Mouse (Mus musculus) hindbrain, embryonic 16.5 days (tissue): ENCODE measurements at regions not wholly inside any gene's neighbourhood (a gene's known extent, or its start where the extent isn't known, plus 50 kb on each side); places are given as distances from the start of the nearest gene placed in this dataset.

ENCODE experiments used
- ATAC-seq: fragments of 200-750 bp; cut with Nextera tagmentation; 2 replicates; pipeline ENCODE4 v1.8.0; 2017; ENCODE audit warnings: moderate TSS enrichment, moderate library complexity
- H3K27ac ChIP-seq: fragments of 300-500 bp; sonication (generic); 2 replicates; pipeline ENCODE4 v1.5.1; 2014; ENCODE audit warnings: low read depth, mild to moderate bottlenecking, control low read depth, low read length, moderate library complexity
- H3K27me3 ChIP-seq: fragments of 300-500 bp; sonication (generic); replicated peaks from 2 replicates; pipeline ENCODE4 v1.6.1; 2014; ENCODE audit warnings: low read length; ENCODE audit not compliant: control insufficient read depth, insufficient read depth
- H3K36me3 ChIP-seq: fragments of 300-500 bp; sonication (generic); 2 replicates; pipeline ENCODE4 v1.6.1; 2014; ENCODE audit warnings: mild to moderate bottlenecking, low read length, moderate library complexity, mixed read lengths; ENCODE audit not compliant: control insufficient read depth, insufficient read depth
- H3K4me1 ChIP-seq: fragments of 300-500 bp; sonication (generic); 2 replicates; pipeline ENCODE4 v1.6.1; 2014; ENCODE audit warnings: low read depth, low read length; ENCODE audit not compliant: control insufficient read depth, insufficient read depth
- H3K4me2 ChIP-seq: fragments of 300-500 bp; sonication (generic); 2 replicates; pipeline ENCODE4 v1.6.1; 2014; ENCODE audit warnings: mild to moderate bottlenecking, low read length, control low read depth, moderate library complexity
- H3K4me3 ChIP-seq: fragments of 300-500 bp; sonication (generic); 2 replicates; pipeline ENCODE4 v1.5.1; 2014; ENCODE audit warnings: mild to moderate bottlenecking, low read length, control low read depth, moderate library complexity
- H3K9ac ChIP-seq: fragments of 300-500 bp; sonication (generic); 2 replicates; pipeline ENCODE4 v1.6.1; 2014; ENCODE audit warnings: low read depth, mild to moderate bottlenecking, control low read depth, low read length, moderate library complexity
- H3K9me3 ChIP-seq: fragments of 300-500 bp; sonication (generic); 2 replicates; pipeline ENCODE4 v1.6.1; 2014; ENCODE audit warnings: mild to moderate bottlenecking, low read length, moderate library complexity; ENCODE audit not compliant: control insufficient read depth
- WGBS: fragments of 180-500 bp; shearing (Covaris S2); extraction: QIAGEN DNeasy Blood & Tissue Kit; methylation state at CpG from one replicate; pipeline ENCODE4 v1.1.7; 2014; 5-methylcytosine and 5-hydroxymethylcytosine counted together

GRCm38 (mm10) chr3:54017943-54018649 lies 137.7 kb upstream of the Trpc4 start:
- H3K4me1 ChIP-seq, result no peaks in the 10 kb centered on the region
- no peak overlapping the region for H3K4me3 ChIP-seq
- no peaks in the 10 kb centered on the region for H3K36me3 ChIP-seq
- WGBS, result 23% methylated on average over 4 of the region's 4 CpGs
- no peak overlapping the region for H3K4me2 ChIP-seq
- no peaks in the 10 kb centered on the region for H3K27me3 ChIP-seq
- ATAC-seq, result no peak
- no peak overlapping the region for H3K9ac ChIP-seq
- H3K27ac ChIP-seq, result no peak overlapping the region
- no peaks in the 10 kb centered on the region for H3K9me3 ChIP-seq

- no peaks in the 10 kb centered on the region for H3K9me3 ChIP-seq
- no peak overlapping the region for H3K4me3 ChIP-seq
- no peaks in the 10 kb centered on the region for H3K36me3 ChIP-seq
- no peaks in the 10 kb centered on the region for H3K4me1 ChIP-seq
- H3K27me3 ChIP-seq, result no peaks in the 10 kb centered on the region
- no peak overlapping the region for H3K27ac ChIP-seq
- no peak overlapping the region for H3K4me2 ChIP-seq
- no peak for ATAC-seq
- 51% methylated on average over 5 of the region's 5 CpGs for WGBS
- H3K9ac ChIP-seq, result no peak overlapping the region
Observed at GRCm38 (mm10) chr3:54016877-54017276, 139.0 kb upstream of the Trpc4 start.

GRCm38 (mm10) chr3:54011016-54011415 lies 144.8 kb upstream of the Trpc4 start:
- H3K9me3 ChIP-seq, result no peaks in the 10 kb centered on the region
- H3K27me3 ChIP-seq, result no peaks in the 10 kb centered on the region
- H3K9ac ChIP-seq, result no peak overlapping the region
- WGBS, result 90% methylated on average over 2 of the region's 2 CpGs
- no peaks in the 10 kb centered on the region for H3K4me1 ChIP-seq
- ATAC-seq, result no peak
- H3K4me2 ChIP-seq, result no peak overlapping the region
- H3K4me3 ChIP-seq, result no peak overlapping the region
- no peak overlapping the region for H3K27ac ChIP-seq
- no peaks in the 10 kb centered on the region for H3K36me3 ChIP-seq

GRCm38 (mm10) chr3:53992993-53993392 lies 129.4 kb upstream of the Ufm1 start:
- no peak for ATAC-seq
- Histone ChIP-seq H3K27ac (no peak overlapping the region), H3K4me2 (no peak overlapping the region), H3K9me3 (no peaks in the 10 kb centered on the region), H3K9ac (no peak overlapping the region), H3K4me3 (no peak overlapping the region), H3K36me3 (no peaks in the 10 kb centered on the region), H3K4me1 (no peaks in the 10 kb centered on the region), H3K27me3 (no peaks in the 10 kb centered on the region)
- 90% methylated on average over 4 of the region's 4 CpGs for WGBS

GRCm38 (mm10) chr3:53988796-53989195 lies 125.2 kb upstream of the Ufm1 start:
- Histone ChIP-seq H3K36me3 (no peaks in the 10 kb centered on the region), H3K27ac (no peak overlapping the region), H3K4me3 (no peak overlapping the region), H3K4me1 (no peaks in the 10 kb centered on the region), H3K9ac (no peak overlapping the region), H3K27me3 (no peaks in the 10 kb centered on the region), H3K4me2 (no peak overlapping the region), H3K9me3 (no peaks in the 10 kb centered on the region)
- ATAC-seq, result no peak
- 82% methylated on average over 9 of the region's 9 CpGs for WGBS

- H3K4me2 ChIP-seq, result no peak overlapping the region
- H3K4me1 ChIP-seq, result no peaks in the 10 kb centered on the region
- H3K4me3 ChIP-seq, result no peak overlapping the region
- WGBS, result 86% methylated on average over 7 of the region's 7 CpGs
- no peak overlapping the region for H3K27ac ChIP-seq
- H3K27me3 ChIP-seq, result no peaks in the 10 kb centered on the region
- no peaks in the 10 kb centered on the region for H3K36me3 ChIP-seq
- no peak for ATAC-seq
- H3K9ac ChIP-seq, result no peak overlapping the region
- no peaks in the 10 kb centered on the region for H3K9me3 ChIP-seq
Observed at GRCm38 (mm10) chr3:53988256-53988655, 124.6 kb upstream of the Ufm1 start.

GRCm38 (mm10) chr3:53987316-53987715 lies 123.7 kb upstream of the Ufm1 start:
- Histone ChIP-seq H3K9ac (no peak overlapping the region), H3K4me2 (no peak overlapping the region), H3K36me3 (no peaks in the 10 kb centered on the region), H3K27ac (no peak overlapping the region), H3K4me3 (no peak overlapping the region), H3K9me3 (no peaks in the 10 kb centered on the region), H3K4me1 (no peaks in the 10 kb centered on the region), H3K27me3 (no peaks in the 10 kb centered on the region)
- no peak for ATAC-seq
- 84% methylated on average over 2 of the region's 2 CpGs for WGBS

GRCm38 (mm10) chr3:53984743-53985550 lies 121.3 kb upstream of the Ufm1 start:
- H3K27me3 ChIP-seq, result no peaks in the 10 kb centered on the region
- no peaks in the 10 kb centered on the region for H3K36me3 ChIP-seq
- no peak overlapping the region for H3K4me3 ChIP-seq
- WGBS, result 71% methylated on average over 6 of the region's 6 CpGs
- no peaks in the 10 kb centered on the region for H3K4me1 ChIP-seq
- H3K9ac ChIP-seq, result no peak overlapping the region
- H3K4me2 ChIP-seq, result no peak overlapping the region
- no peak for ATAC-seq
- no peak overlapping the region for H3K27ac ChIP-seq
- H3K9me3 ChIP-seq, result no peaks in the 10 kb centered on the region

GRCm38 (mm10) chr3:53982311-53982710 lies 118.7 kb upstream of the Ufm1 start:
- H3K27me3 ChIP-seq, result no peaks in the 10 kb centered on the region
- H3K4me1 ChIP-seq, result no peaks in the 10 kb centered on the region
- no peak overlapping the region for H3K27ac ChIP-seq
- 97% methylated on average over 8 of the region's 8 CpGs for WGBS
- ATAC-seq, result no peak
- no peaks in the 10 kb centered on the region for H3K36me3 ChIP-seq
- H3K9ac ChIP-seq, result no peak overlapping the region
- H3K9me3 ChIP-seq, result no peaks in the 10 kb centered on the region
- no peak overlapping the region for H3K4me3 ChIP-seq
- H3K4me2 ChIP-seq, result no peak overlapping the region
